In the genomic region with DNA sequence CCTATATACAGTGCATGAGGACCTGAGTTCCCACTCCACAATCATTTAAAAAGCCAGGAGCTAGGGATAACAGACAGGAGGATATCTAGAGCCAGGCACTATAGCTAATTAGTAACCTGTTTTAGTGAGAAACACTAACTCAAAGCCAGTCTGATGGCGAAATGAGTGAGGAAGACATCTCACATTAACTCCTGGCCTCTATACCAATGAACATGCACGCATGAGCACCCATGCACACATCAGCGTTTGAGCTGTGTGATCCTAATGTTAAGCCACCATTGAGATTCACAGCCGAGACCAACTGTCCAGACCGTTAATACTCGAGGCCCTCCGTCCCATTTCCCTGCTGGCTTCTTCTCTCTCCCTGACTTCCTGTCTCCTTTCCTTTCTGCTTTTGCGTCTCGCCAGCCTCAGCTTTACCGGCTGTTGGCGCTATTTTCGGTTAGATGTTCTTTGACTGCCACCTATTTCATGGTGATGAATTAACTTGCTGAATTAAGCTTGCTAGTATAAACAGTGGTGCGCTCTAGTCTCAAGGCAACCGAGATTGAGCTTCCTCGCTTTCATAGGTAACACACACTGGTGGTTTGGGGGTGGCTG, we compare ENCODE assay signal across 29 mouse cellular contexts. TPM values are rescaled to one million over a fixed set of nuclear protein-coding genes. Genes with fewer than 3 reads are reported as not detected.
A peak's percentile ranks its signal among the peaks of the same experiment; 100 is the strongest.
DNase-seq lines count a peak whose midpoint lies in the region; ATAC-seq and TF ChIP-seq lines count a peak whose summit lies in the region.
"Had no signal": no experiment of that assay in that cellular context is flagged by ENCODE, and none has a peak within 500 bp of the region (broad histone marks: within the 10 kb centered on the region; RNA-seq: fewer than 3 reads in every experiment).

No protein-coding gene starts in this region.

- no peaks in the 10 kb centered on the region for H3K27me3 ChIP-seq in heart, embryonic 11.5 days (ENCODE audit: control insufficient read depth, insufficient read depth, low read length)
- no peaks in the 10 kb centered on the region for H3K27me3 ChIP-seq in kidney, postnatal 0 days (ENCODE audit: insufficient read depth, low read length)
- H3K27me3 ChIP-seq in liver, embryonic 13.5 days = no peaks in the 10 kb centered on the region
- H3K27me3 ChIP-seq: hindbrain, embryonic 15.5 days; intestine, embryonic 15.5 days; stomach, embryonic 15.5 days had no signal

- no peak for ATAC-seq in heart, embryonic 11.5 days (replicated peaks; ENCODE audit: insufficient number of reproducible peaks, low FRiP score, low TSS enrichment)
- ATAC-seq in kidney, postnatal 0 days (replicated peaks; ENCODE audit: low FRiP score, low read depth) = peak; percentile 30
- no peak for ATAC-seq in liver, embryonic 13.5 days (ENCODE audit: low read depth)
- ATAC-seq: intestine, embryonic 15.5 days had no signal

- TF ChIP-seq CTCF in kidney, postnatal 0 days (IDR thresholded peaks at IDR 0.05; ENCODE audit: low read depth) = no peak

- DNase-seq in heart, adult 9 months (ENCODE audit: low spot score in 2 of 2) = no peak
- peak; percentile 36 for DNase-seq in kidney, adult 18-20 months
- DNase-seq in kidney, postnatal 0 days (ENCODE audit: low spot score) = no peak
- no peak for DNase-seq in liver, embryonic 13.5 days
- no peak for DNase-seq in left cerebral cortex, adult 18-20 months (ENCODE audit: low spot score in 2 of 2)
- DNase-seq in layer of hippocampus, adult 8-10 months (ENCODE audit: low spot score in 2 of 2) = no peak
- no peak for DNase-seq in right cerebral cortex, postnatal 36 days (ENCODE audit: low spot score in 2 of 2)
- DNase-seq: cerebellum, adult 18-20 months; cerebellum, postnatal 25 days; embryo, embryonic 11 days; gastrocnemius, postnatal 10 days; heart, adult 11 months; heart, postnatal 14 days; layer of hippocampus, adult 9-11 months; lung, adult 2 months; right cerebral cortex, postnatal 25 days; thymus, adult 18-20 months had no signal

- no peak overlapping the region for H3K27ac ChIP-seq in heart, embryonic 11.5 days (ENCODE audit: low read depth, low read length)
- 0 out of 2 replicates have a peak overlapping the region, but pooled peaks have one; percentile 37 for H3K27ac ChIP-seq in kidney, postnatal 0 days
- peak overlapping the region; percentile 99 for H3K27ac ChIP-seq in liver, embryonic 13.5 days
- H3K27ac ChIP-seq: forebrain, embryonic 10.5 days; hindbrain, embryonic 15.5 days; intestine, embryonic 15.5 days; macrophage; midbrain, embryonic 10.5 days; stomach, embryonic 15.5 days had no signal

- 90% methylated on average over 15 of the region's 15 CpGs for WGBS in heart, embryonic 11.5 days (ENCODE audit: insufficient replicate concordance)
- WGBS in kidney, postnatal 0 days = 67% methylated on average over 15 of the region's 15 CpGs
- WGBS in liver, embryonic 13.5 days (ENCODE audit: insufficient replicate concordance) = 86% methylated on average over 15 of the region's 15 CpGs

- peaks cover 7% of the 10 kb centered on the region; the same call in 1 of the 2 replicates for H3K4me1 ChIP-seq in heart, embryonic 11.5 days (ENCODE audit: control insufficient read depth, insufficient read depth, low read length)
- H3K4me1 ChIP-seq in kidney, postnatal 0 days (replicated peaks; ENCODE audit: insufficient read depth, low read length) = 0 out of 2 replicates have a peak, but pooled peaks cover 2% of the 10 kb centered on the region
- peaks cover 66% of the 10 kb centered on the region for H3K4me1 ChIP-seq in liver, embryonic 13.5 days (replicated peaks)
- H3K4me1 ChIP-seq: intestine, embryonic 15.5 days; stomach, embryonic 15.5 days had no signal

- peak overlapping the region; percentile 39 for H3K4me2 ChIP-seq in heart, embryonic 11.5 days
- H3K4me2 ChIP-seq in kidney, postnatal 0 days (ENCODE audit: low read length) = no peak overlapping the region
- H3K4me2 ChIP-seq in liver, embryonic 13.5 days = peak overlapping the region; percentile 79
- H3K4me2 ChIP-seq: hindbrain, embryonic 15.5 days; intestine, embryonic 15.5 days; stomach, embryonic 15.5 days had no signal

- H3K4me3 ChIP-seq in heart, embryonic 11.5 days (ENCODE audit: low read depth, low read length) = peak overlapping the region; percentile 10; the same call in 1 of the 2 replicates
- H3K4me3 ChIP-seq in kidney, postnatal 0 days (replicated peaks; ENCODE audit: low read depth, low read length) = no peak overlapping the region
- peak overlapping the region; percentile 97 for H3K4me3 ChIP-seq in liver, embryonic 13.5 days (replicated peaks)
- H3K4me3 ChIP-seq: forebrain, embryonic 10.5 days; hindbrain, embryonic 15.5 days; intestine, embryonic 15.5 days; midbrain, embryonic 10.5 days; stomach, embryonic 15.5 days had no signal

- no peaks in the 10 kb centered on the region for H3K9me3 ChIP-seq in heart, embryonic 11.5 days (replicated peaks; ENCODE audit: control insufficient read depth, low read length)
- no peaks in the 10 kb centered on the region for H3K9me3 ChIP-seq in kidney, postnatal 0 days (replicated peaks; ENCODE audit: low read length)
- H3K9me3 ChIP-seq in liver, embryonic 13.5 days (replicated peaks) = no peaks in the 10 kb centered on the region
- H3K9me3 ChIP-seq: forebrain, embryonic 10.5 days; hindbrain, embryonic 15.5 days; intestine, embryonic 15.5 days; midbrain, embryonic 10.5 days; stomach, embryonic 15.5 days had no signal

- peaks cover 13% of the 10 kb centered on the region for H3K36me3 ChIP-seq in heart, embryonic 11.5 days (ENCODE audit: control insufficient read depth, insufficient read depth, low read length)
- peaks cover 22% of the 10 kb centered on the region; the same call in 1 of the 2 replicates for H3K36me3 ChIP-seq in kidney, postnatal 0 days (ENCODE audit: insufficient read depth, low read length)
- peaks cover 73% of the 10 kb centered on the region for H3K36me3 ChIP-seq in liver, embryonic 13.5 days

- H3K9ac ChIP-seq in heart, embryonic 11.5 days (ENCODE audit: low read depth, low read length) = no peak overlapping the region
- H3K9ac ChIP-seq in kidney, postnatal 0 days (ENCODE audit: low read depth, low read length) = no peak overlapping the region
- H3K9ac ChIP-seq in liver, embryonic 13.5 days = peak overlapping the region; percentile 99
- H3K9ac ChIP-seq: hindbrain, embryonic 15.5 days; intestine, embryonic 15.5 days; stomach, embryonic 15.5 days had no signal

RNA-seq across cellular contexts. Expression of gene Cpox, which starts 3.8 kb away (rescaled TPM):
- polyA plus RNA-seq in heart, embryonic 11.5 days (2014; fragmentation: Nextera tagmentation; extraction: Ambion mirVana) = 45.7 and 67.7 TPM in 2 replicates
- polyA plus RNA-seq in kidney, postnatal 0 days (2015; fragmentation: Nextera tagmentation; extraction: Ambion mirVana) = 40.9 and 46.7 TPM in 2 replicates
- polyA plus RNA-seq in liver, embryonic 13.5 days (2015; fragmentation: Nextera tagmentation; extraction: Ambion mirVana) = 422 and 453 TPM in 2 replicates
- 10 to 100 TPM; 38.9 to 40.6 TPM for total RNA-seq in left cerebral cortex, adult 18-20 months (2021)
- 10 to 100 TPM; 45.1 to 57.0 (median 52.8) TPM for total RNA-seq in layer of hippocampus, adult 8-10 months (2022)

RNA-seq across cellular contexts. Expression of gene E330017A01Rik, which starts 35.4 kb away (rescaled TPM):
- not detected in 2 replicates for polyA plus RNA-seq in heart, embryonic 11.5 days (2014; fragmentation: Nextera tagmentation; extraction: Ambion mirVana)
- polyA plus RNA-seq in kidney, postnatal 0 days (2015; fragmentation: Nextera tagmentation; extraction: Ambion mirVana) = not detected in 2 replicates
- not detected in 2 replicates for polyA plus RNA-seq in liver, embryonic 13.5 days (2015; fragmentation: Nextera tagmentation; extraction: Ambion mirVana)
- not detected for total RNA-seq in left cerebral cortex, adult 18-20 months (2021)
- total RNA-seq in layer of hippocampus, adult 8-10 months (2022) = not detected
- total RNA-seq: adrenal gland, postnatal 4 days; gastrocnemius, postnatal 10 days; heart, postnatal 14 days had no signal
- polyA plus RNA-seq: embryonic facial prominence, embryonic 14.5 days; forebrain, embryonic 10.5 days; frontal cortex, adult 2 months; intestine, embryonic 15.5 days; limb, embryonic 11.5 days; lung, adult 2 months; macrophage; midbrain, embryonic 10.5 days; stomach, embryonic 15.5 days had no signal

RNA-seq across cellular contexts. Expression of gene Gpr15, which starts 45.0 kb away (rescaled TPM):
- polyA plus RNA-seq in heart, embryonic 11.5 days (2014; fragmentation: Nextera tagmentation; extraction: Ambion mirVana) = not detected in 2 replicates
- polyA plus RNA-seq in kidney, postnatal 0 days (2015; fragmentation: Nextera tagmentation; extraction: Ambion mirVana) = not detected in 2 replicates
- 0.06 and 0.16 TPM in 2 replicates for polyA plus RNA-seq in liver, embryonic 13.5 days (2015; fragmentation: Nextera tagmentation; extraction: Ambion mirVana)
- total RNA-seq in left cerebral cortex, adult 18-20 months (2021) = not detected
- total RNA-seq in layer of hippocampus, adult 8-10 months (2022) = not detected
- total RNA-seq: adrenal gland, postnatal 4 days; gastrocnemius, postnatal 10 days; heart, postnatal 14 days; MEL had no signal
- polyA plus RNA-seq: embryonic facial prominence, embryonic 14.5 days; forebrain, embryonic 10.5 days; hindbrain, embryonic 15.5 days; intestine, embryonic 15.5 days; limb, embryonic 11.5 days; macrophage had no signal

RNA-seq across cellular contexts. Expression of gene Cldnd1, which starts 53.8 kb away (rescaled TPM):
- polyA plus RNA-seq in heart, embryonic 11.5 days (2014; fragmentation: Nextera tagmentation; extraction: Ambion mirVana) = 113 and 122 TPM in 2 replicates
- 101 and 106 TPM in 2 replicates for polyA plus RNA-seq in kidney, postnatal 0 days (2015; fragmentation: Nextera tagmentation; extraction: Ambion mirVana)
- 32.9 and 41.4 TPM in 2 replicates for polyA plus RNA-seq in liver, embryonic 13.5 days (2015; fragmentation: Nextera tagmentation; extraction: Ambion mirVana)
- total RNA-seq in left cerebral cortex, adult 18-20 months (2021) = 100 to 1,000 TPM in 1 of 2 experiments, 10 to 100 TPM in 1; 95.6 to 108 TPM
- total RNA-seq in layer of hippocampus, adult 8-10 months (2022) = 100 to 1,000 TPM in 2 of 4 experiments, 10 to 100 TPM in 2; 87.9 to 106 (median 100) TPM

RNA-seq across cellular contexts. Expression of gene Gm813, which starts 57.1 kb away (rescaled TPM):
- not detected in 2 replicates for polyA plus RNA-seq in heart, embryonic 11.5 days (2014; fragmentation: Nextera tagmentation; extraction: Ambion mirVana)
- not detected in 2 replicates for polyA plus RNA-seq in kidney, postnatal 0 days (2015; fragmentation: Nextera tagmentation; extraction: Ambion mirVana)
- not detected in 2 replicates for polyA plus RNA-seq in liver, embryonic 13.5 days (2015; fragmentation: Nextera tagmentation; extraction: Ambion mirVana)
- total RNA-seq in left cerebral cortex, adult 18-20 months (2021) = not detected
- total RNA-seq in layer of hippocampus, adult 8-10 months (2022) = not detected
- total RNA-seq: adrenal gland, postnatal 4 days; gastrocnemius, postnatal 10 days; heart, postnatal 14 days; MEL had no signal
- polyA plus RNA-seq: embryonic facial prominence, embryonic 14.5 days; forebrain, embryonic 10.5 days; frontal cortex, adult 2 months; hindbrain, embryonic 15.5 days; intestine, embryonic 15.5 days; limb, embryonic 11.5 days; lung, adult 2 months; macrophage; midbrain, embryonic 10.5 days; stomach, embryonic 15.5 days had no signal
